Mouse (Mus musculus) kidney, adult 2 months (tissue): Measurements from ENCODE around the gene Pdlim1.

ENCODE experiments used
- CTCF ChIP-seq: fragments of 200-500 bp; conservative IDR thresholded peaks from 2 replicates; pipeline ENCODE4 v1.5.1; 2011; ENCODE audit warnings: low read depth, mild to moderate bottlenecking, control low read depth, low read length, moderate library complexity, mixed read lengths; ENCODE audit not compliant: insufficient read depth, insufficient read length
- POLR2A ChIP-seq: fragments of 200-500 bp; IDR thresholded peaks from one replicate; pipeline ENCODE4 v1.6.1; 2011; ENCODE audit warnings: low read depth, low read length, control low read depth

- no peak for TF ChIP-seq CTCF
- TF ChIP-seq POLR2A, result no peak
These were observed 16.8 kb upstream of the Pdlim1 start for GRCm38 (mm10) chr19:40288415-40288814.
